Mouse (Mus musculus) CD4-positive naive resting alpha-beta T cell, adult 76 days (primary cell): ENCODE results near the gene Msh5. TPM values are rescaled to one million over a fixed set of nuclear protein-coding genes. Genes with fewer than 3 reads are reported as not detected.

Source experiments
- total RNA-seq: library from RNA; stranded (reverse); gene quantifications from one replicate; pipeline ENCODE4 v1.2.4, GENCODE M21; 2023

The Msh5 gene
- total RNA-seq: 3.2 TPM

GRCm38 (mm10) chr17:35046681-35047455, at the start of gene Msh5:
Msh5 (minus strand) TSS chr17:35046745.

GRCm38 (mm10) chr17:35088825-35089644, 42.5 kb upstream of the Msh5 start, which contains the start of gene Abhd16a:
Abhd16a (plus strand) TSS chr17:35089263.

DNA sequence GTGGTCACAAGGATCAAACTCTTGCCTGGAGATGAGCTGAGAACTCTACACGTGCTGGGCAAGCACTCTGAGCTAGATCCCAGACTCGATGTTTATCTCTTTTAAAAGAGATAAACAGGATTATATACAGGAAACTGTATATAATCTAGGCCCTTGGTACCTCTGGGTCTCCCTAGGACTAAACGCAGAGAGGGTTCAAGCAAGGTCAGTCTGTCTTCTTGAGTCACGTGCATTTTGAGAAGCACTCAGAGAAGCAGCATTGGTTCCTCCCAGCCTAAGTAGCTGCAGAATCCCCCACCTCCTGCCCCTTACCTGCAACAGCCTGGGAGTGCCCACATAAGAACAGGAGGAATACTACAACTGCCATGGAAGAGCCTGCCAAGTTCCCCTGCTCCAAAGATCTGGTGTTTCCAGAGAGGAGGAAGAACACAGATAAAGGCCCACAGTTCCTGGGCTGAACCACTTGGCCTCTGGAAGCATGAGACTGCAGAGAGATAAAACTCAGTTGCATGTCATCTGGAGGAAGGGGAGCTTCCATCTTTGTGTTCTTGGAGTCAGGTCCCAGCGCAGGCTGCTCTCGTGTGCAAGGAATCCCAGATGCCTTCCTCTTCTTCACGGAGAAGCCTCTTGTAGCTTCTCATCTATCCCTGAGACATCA, 38.8 kb upstream of the Msh5 start, which contains the start of gene Ly6g6f:
Gene Ly6g6f, minus strand, starts transcription at position 403 of the 658 bp plus-strand sequence.

GRCm38 (mm10) chr17:35077786-35078233, 31.3 kb upstream of the Msh5 start, which contains the start of gene Ly6g6d:
Ly6g6d (minus strand) TSS chr17:35078065.

DNA sequence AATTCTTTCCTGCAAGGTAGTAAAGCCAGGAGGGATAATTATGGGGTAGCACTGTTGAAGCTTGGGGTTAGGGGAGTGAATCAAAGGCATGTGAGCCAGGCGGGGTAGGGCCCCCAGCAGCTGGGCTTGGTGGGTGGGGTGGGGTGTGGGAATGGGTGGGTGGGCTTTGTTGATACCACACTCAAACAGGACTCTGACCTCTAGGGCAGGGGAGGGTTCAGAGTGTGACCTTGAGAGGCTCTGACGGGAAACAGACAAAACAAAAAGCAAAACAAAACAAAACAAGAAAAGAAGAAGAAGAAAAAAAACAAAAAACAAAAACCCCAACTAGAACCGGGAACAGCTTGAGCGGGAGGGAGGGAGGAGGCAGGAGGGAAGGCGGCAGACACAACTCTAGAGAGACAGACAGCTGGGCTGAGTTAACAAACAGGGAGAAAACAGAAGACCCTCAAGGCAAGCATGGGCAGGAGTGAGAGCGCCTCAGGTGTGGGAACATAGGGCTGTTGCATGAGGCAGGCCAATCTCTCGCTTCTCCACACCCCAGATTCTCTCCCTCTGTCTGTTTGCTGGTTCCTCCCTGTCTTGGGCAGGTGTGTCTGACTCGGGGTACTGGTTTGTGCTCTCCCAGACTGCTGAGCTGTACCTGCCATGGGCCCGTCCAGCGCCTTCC, 30.1 kb upstream of the Msh5 start, which contains the start of gene Ly6g6e:
Gene Ly6g6e, plus strand, starts transcription at position 396 of the 670 bp plus-strand sequence.

DNA sequence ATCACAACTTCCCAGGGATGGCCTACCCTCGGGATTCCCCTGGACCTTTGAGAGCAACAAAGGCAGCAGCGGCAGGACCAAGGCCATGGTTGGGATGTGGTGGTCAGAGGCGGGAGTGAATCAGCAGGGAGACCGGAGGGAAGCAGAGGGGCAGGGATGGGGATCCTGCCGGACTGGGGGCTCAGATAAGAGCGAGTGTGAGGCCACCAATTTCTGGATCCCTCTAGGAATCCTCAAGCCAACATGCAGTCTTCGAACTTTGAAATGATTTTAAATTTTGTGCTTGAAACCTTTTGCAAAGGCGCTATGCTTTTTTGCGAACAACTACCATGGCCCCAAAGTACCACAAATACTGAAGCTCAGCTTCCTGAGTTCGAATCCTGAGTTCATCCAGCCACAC, 19.5 kb upstream of the Msh5 start, which contains the start of gene Mpig6b:
Gene Mpig6b, minus strand, starts transcription at position 101 of the 400 bp plus-strand sequence.

GRCm38 (mm10) chr17:35064951-35065947, 18.7 kb upstream of the Msh5 start, which contains the start of gene Ly6g6c:
Ly6g6c (plus strand) TSS chr17:35065388.

DNA sequence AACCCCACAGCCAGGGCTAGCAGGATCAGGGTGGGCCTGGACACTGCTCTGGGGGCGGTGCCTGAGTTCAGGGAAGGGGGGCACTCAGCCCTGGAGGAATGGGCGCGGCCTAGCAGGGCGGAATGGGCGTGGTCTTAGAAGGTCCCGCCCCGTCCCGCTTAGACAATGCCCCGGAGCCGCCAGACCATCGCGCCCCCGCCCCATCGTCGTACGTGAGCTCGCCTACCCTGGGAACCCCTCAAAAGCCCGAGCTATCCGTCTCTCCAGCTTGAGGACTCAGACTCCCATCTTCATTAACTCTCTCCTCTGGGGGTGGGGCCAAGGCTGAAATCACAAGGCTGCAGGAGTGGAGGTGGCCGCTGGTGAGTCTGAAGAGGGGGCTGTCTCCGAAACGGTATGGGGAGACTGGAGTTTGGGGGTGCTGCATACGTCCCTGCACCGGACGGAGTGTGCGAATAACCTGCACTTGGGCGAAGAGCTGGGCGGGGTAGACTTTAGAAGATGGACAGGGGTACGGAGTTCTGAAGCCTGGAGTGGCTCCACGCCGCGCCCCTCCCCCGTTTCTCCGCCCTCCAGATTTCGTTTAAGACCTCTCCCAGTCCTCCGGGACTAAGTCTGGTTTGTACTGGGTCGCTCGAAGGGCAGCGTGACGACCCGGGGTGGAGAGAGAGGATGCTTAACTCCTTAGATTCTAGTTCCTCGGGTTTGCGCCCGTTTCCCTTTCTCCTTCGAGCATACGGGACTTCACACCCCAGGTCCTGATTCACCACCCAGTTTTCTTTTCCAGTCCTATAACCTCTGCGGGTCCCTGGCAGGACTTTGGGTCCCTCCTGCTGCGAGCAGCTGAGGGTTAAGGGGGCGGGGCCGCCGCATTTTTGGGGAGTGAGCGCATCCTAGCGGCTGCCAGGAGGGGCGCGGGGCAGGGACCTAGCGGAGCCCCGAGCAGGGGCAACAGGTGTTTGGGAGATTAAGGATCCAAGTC, 12.7 kb upstream of the Msh5 start, which contains the start of gene Ddah2:
Gene Ddah2, plus strand, starts transcription at position 125 of the 982 bp plus-strand sequence.

GRCm38 (mm10) chr17:35049561-35050016, 3.0 kb upstream of the Msh5 start, which contains the start of gene Clic1:
Clic1 (plus strand) TSS chr17:35049966.

DNA sequence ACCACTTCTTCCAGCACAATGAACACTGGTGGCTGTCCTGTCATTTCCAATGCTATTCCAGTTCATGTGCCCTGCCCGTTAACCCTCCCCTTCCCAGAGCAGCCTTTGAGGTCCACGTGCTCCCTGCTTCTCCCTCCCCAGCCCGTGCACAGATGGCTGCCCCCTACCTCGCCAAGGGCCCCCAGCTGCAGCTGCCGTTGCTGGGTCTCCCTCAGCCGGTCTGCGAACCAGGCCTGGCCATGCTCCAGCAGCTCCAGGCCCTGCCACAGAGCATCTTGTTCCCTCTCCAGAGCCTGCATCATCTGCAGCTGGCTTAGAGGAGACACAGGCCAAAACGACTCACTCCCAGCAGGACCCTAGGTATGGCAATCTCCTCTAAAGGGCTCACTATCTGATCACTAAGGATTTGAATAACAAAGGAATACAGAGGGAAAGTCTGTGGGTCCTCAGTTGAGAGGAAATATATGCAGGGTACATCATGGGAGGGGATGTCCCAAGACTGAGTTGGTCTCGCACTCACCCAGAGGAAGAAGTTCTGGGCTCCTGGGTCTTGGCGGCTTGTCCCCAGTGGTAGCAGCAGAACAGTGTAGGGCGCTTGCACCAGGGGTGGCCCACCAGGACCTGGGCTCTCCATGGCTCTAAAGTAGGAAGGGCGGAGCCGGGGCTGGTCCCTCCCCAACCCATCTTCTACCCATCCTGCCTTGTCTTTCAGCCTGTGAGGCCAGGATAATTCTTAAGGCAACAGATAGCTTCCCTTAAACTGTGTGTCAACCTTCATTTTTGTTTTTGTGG, 19.1 kb downstream of the Msh5 start, which contains the start of gene Sapcd1:
Gene Sapcd1, minus strand, starts transcription at position 740 of the 792 bp plus-strand sequence.

GRCm38 (mm10) chr17:35016376-35016775, 30.2 kb downstream of the Msh5 start, which contains the start of gene Vwa7:
Vwa7 (plus strand) TSS chr17:35016579.

GRCm38 (mm10) chr17:35000717-35001451, 45.7 kb downstream of the Msh5 start, which contains the start of gene Vars:
Vars (plus strand) TSS chr17:35000987.

GRCm38 (mm10) chr17:34981690-34982180, 64.8 kb downstream of the Msh5 start, which contains the start of gene Lsm2:
Lsm2 (plus strand) TSS chr17:34981862.

